Mouse (Mus musculus): ENCODE measurements around the gene Golph3.

Gene Golph3
- long read RNA-seq, experiment 1, transcript Golph3-201 (4 exons, 2,652 nt): major isoform, 27 of 46 reads
- long read RNA-seq, experiment 1, partial matches to known transcripts: 13 of 46 reads
- long read RNA-seq, experiment 1, other reads (novel, unspliced or antisense): 1 of 46 reads
- long read RNA-seq, experiment 2, transcript Golph3-201 (4 exons, 2,652 nt): major isoform, 30 of 47 reads
- long read RNA-seq, experiment 2, partial matches to known transcripts: 1 of 47 reads
- long read RNA-seq, experiment 2, other reads (novel, unspliced or antisense): 15 of 47 reads

DNA sequence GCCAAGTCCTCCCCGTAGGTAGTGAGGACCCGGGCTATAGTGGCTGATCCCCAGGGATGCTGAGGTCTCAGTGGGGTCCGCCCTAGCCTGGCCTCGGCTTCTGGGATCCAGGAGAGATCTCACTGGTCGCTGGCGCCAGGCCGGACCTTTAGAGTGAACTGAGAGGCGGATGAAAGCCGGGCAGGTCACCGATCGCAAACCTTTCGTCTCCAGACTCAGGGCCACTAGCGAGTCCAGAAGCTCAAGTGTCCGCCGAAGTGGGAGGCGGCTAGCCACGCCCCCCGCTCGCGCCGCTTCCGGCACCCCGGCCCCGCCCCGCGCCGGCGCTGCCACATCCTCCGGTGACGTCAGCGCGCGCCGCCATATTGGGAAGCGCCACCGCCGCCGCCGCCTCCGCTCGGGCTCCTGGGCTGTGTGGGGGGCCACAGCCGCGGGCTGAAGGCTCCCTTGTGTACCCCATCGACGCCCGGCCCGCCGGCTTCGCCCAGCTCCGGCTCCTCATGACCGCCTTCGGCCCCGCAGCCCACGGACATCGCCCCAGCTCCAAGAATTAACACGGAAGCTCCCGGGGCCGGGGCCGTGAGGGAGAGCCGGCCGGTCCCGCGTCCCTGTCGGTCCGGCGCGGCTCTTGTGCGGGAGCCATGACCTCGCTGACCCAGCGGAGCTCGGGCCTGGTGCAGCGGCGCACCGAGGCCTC is at the start of gene Golph3:
Gene Golph3 (plus strand): TSS at position 360 of the 697 bp plus-strand sequence.
- intact Hi-C loops (cut with DNase I): no loop called here

DNA sequence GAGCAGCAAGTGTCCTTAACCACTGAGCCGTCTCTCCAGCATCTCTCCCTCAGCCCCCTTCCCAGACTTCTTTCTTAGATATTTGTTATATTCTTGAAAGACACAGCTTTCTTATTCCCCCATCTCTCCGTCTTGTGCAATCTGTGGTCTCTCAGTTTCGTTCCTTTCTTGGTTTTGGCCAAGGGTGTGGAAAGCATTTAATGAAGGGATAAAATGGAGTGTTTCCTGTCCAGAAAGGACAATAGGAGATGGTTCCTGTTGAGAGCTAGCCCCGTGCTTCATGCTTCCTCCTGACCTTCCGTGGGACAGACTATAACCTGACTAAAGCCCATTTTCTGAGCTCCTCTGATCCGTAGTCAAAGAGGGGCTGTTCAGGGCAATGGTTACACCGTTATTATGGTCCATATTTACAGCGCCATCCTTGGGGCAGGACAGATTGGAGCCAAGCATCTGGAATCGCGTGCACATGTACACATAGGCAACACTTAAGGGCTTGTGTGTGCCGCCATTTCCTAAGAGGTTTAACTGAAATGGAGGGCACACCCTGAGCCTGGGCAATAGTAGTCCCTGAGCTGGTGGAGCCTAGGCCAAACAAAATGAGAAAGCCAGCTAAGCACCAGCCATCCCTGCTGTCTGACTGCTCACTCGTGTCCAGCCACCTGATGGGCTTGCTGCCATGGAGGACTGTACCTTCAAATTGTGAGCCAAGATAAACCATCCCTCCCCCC is 47.8 kb upstream of the Golph3 start:
- intact Hi-C loops (cut with DNase I): no loop called here

- intact Hi-C loops (cut with DNase I): no loop called here
Measured at GRCm38 (mm10) chr15:12274053-12274769, 47.0 kb upstream of the Golph3 start.

- intact Hi-C loops (cut with DNase I): loop anchor here (5.0 kb wide), 1 partner anchor 292 kb away; no protein-coding TSS in a partner anchor
Measured at GRCm38 (mm10) chr15:12275091-12275623, 46.1 kb upstream of the Golph3 start.

DNA sequence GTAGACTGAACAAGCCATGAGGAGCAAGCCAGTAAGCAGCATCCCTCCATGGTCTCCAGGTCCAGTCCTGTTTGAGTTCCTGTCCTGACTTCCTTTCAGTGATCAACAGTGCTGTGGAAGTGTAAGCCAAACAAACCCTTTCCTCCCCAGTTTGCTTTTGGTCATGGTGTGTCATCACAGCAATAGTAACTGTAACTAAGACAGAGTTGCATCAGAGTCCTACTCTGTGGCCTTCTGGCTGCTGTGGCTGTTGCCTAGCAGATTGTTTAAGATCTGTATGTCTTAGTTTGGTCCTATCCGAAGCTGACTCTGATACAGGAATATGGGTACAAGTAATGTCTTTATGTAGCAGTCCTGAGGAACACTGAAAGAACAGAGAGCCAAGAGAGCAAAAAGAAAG is 41.4 kb upstream of the Golph3 start:
- intact Hi-C loops (cut with DNase I): loop anchor here (5.0 kb wide), 1 partner anchor 287 kb away; no protein-coding TSS in a partner anchor

DNA sequence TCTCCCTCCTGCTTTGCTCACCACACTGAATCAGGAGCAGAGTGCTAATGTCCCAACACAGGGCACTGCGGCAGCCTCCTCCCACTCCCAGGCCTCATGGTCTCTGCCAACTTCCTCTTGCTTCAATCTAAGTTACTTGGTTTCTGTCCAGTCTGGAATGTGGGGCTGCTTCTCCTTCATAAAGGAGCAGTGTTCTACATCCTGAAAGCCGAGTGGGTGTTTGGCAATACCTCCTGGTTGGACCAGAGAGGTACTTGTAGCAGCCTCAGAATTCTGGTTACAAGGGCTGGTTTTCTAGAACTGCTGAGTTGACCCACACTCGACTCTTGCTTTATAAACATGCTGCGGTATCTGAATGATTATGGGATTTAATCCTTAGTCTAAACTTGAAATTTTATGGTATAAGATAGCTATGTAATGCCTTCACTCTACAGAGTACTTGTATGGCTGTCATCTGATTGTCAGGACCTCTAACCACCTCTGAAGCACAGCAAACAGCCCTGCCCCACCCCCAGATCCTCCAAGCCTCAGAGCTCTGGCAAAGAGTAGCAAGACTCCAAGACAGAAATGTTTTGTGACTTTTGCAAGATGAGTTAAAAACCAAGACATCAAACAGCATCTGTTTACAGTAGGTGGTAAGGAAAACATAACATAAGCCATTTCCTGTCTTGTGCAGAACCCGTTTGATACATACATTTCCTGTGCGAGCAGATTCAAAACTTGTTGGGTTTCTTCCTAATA is 36.3 kb upstream of the Golph3 start:
- intact Hi-C loops (cut with DNase I): no loop called here

GRCm38 (mm10) chr15:12285535-12285809 is 35.8 kb upstream of the Golph3 start:
- intact Hi-C loops (cut with DNase I): no loop called here

- intact Hi-C loops (cut with DNase I): no loop called here
Measured at GRCm38 (mm10) chr15:12290330-12290729, 30.9 kb upstream of the Golph3 start.

GRCm38 (mm10) chr15:12291757-12292156 is 29.5 kb upstream of the Golph3 start:
- intact Hi-C loops (cut with DNase I): no loop called here

DNA sequence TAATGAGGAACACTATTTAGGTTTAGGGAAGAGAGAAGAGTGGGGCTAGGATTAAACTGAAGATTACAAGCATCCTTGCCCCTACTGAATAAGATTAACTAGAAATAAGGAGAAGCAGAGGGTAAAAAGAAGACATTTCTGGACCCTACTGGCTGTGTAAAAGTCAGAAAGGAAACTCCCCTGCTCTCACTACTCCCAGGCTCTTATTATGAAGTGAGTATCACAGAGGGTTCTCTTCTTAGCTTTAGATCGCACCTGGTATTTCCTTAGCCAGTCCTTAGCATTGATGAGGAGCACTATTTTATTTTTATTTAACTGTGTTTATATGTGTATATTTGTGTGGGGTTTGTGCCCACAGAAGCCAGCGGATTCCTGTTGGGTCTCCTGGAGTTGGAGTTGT is 25.0 kb upstream of the Golph3 start:
- intact Hi-C loops (cut with DNase I): no loop called here

DNA sequence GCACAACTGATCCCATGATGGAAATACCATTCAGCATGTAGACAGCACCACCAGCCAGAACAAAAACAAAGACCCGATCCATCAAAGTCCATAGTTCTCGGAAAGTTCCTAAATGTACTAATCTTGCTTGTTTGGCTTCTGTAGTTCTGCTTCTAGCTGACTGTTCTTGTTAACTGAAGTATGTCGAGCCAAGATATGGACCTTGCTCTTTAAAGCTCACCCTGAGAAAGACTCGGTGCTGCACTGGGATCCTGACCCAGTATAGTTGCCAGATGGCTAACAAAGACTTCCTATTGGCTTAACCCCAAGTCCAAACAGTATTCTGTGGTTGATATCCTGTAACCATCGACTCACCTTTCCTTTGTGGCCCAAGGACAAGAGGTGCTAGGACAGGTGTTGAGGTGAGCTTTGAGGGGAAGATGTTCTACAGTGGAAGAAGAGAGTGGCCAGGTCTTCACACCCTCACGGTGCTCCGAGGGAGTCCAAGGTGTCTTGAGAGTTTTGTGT is 23.0 kb upstream of the Golph3 start:
- intact Hi-C loops (cut with DNase I): no loop called here

- intact Hi-C loops (cut with DNase I): no loop called here
Measured at GRCm38 (mm10) chr15:12301771-12302170, 19.5 kb upstream of the Golph3 start.

DNA sequence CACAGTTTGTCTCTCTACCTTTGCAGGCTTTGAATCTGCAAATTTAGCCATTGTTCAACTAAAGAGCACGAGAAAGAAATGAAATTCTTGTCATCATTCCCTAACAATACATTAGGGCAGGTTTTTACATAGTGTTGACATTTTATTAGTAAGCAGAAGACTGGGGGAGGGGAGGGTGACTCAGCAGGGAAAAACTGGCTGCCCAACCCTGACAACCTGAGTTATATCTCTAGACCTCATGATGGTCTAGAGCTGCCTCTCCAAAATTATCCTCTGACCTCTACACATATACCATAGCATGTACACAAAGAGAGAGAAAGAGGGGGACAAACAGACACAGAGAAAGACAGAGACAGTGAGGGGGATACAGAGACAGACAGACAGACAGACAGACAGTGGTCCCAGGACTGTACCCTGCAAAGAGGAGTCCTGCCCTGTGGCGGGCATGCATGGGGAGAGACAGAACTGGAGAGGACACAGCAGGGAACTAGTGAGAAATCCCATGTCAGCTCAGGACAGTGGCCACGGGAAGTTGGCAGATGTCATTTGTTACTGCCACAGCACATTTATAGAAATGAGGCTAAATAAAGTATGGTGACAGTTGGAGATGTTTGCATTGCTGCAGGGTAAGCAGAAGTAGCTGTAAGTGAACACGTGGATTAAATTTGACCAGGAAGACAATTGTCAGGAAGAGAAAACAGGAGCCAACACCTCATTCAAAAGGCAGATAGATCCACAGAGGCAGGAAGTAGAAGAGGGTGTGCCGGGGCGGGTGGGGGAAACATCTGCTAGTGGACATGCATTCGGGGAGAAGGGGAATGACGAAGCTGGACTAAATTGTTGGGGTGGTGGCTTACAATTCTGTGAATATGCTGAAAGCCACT is 14.8 kb upstream of the Golph3 start:
- intact Hi-C loops (cut with DNase I): no loop called here

DNA sequence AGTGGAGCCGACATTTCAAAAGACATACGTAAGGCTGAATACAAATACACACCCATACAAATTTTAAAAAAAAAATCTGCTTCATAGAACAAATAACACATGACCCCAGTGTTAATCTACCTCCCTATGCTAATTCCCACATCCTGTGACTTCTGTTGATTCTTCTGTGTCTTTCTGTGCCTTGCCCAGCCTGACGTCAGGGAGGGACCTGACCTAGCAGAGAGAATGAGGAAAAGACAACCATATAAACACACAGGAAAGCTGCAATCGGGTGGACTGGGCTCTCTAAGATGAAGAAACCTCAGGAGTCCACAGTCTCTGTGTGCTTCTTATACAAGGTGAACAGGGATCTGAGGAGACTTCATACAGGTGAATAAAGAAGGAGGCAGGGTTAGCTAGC is 14.1 kb upstream of the Golph3 start:
- intact Hi-C loops (cut with DNase I): no loop called here

DNA sequence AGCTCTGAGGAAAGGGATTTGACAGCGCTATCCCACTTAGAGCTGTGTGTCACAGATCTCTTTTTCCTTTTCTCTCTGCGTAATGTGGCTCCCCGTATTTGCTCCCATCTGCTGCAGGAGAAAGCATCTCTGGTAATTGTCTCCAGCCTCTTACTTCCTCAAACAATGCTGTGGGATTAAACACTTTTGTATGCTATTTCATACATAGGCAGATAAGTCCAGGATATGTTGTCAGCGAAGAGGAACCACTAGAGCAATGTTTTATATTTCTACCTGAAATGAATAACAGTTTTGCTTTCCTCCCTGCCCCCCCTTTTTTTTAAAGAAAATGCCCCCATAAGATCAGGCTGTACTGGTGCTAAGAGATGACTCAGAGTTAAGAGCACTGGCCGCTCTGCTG is 12.7 kb upstream of the Golph3 start:
- intact Hi-C loops (cut with DNase I): no loop called here

GRCm38 (mm10) chr15:12310676-12311075 is 10.6 kb upstream of the Golph3 start:
- intact Hi-C loops (cut with DNase I): no loop called here

GRCm38 (mm10) chr15:12311465-12311864 is 9.8 kb upstream of the Golph3 start:
- intact Hi-C loops (cut with DNase I): no loop called here

DNA sequence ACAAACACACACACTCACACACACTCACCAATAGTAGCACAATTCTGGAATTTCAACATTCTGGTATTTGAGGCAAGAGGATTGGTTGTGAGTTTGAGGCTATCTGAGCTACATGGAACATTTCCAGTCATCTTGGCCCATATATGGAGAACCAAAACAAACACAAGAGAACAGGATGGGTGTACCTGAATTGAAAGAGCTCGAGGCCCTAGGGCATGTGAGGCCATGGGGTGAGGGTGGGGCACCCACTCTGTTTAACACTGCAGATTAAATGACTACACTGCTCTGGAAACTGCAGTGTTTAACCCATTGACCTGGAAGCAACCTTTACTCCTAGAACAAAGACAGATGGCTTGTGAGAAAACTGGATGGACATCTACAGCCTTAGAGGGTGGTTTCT is 8.0 kb upstream of the Golph3 start:
- intact Hi-C loops (cut with DNase I): no loop called here

- intact Hi-C loops (cut with DNase I): no loop called here
Measured at GRCm38 (mm10) chr15:12314584-12314983, 6.7 kb upstream of the Golph3 start.

DNA sequence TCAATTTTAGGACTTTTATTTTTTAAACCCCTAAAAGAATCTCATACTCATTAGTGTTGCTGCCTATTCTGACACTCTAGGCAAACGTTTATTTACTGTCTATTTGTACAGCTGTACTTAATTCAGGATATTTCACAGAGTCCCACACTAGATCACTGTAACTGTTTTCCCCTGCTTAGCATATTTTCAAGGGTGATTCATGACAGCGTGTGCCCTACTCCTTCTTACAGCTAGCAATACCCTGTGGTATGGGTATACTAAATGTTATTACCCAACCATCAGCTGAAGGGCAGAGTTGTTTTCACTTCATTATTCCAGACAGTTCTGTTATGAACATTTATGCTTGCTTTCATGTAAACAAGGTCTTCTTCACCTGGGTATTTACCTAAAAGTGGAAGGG is 5.3 kb upstream of the Golph3 start:
- intact Hi-C loops (cut with DNase I): no loop called here
